Mouse (Mus musculus): ENCODE results near the gene Klrg1.

DNA sequence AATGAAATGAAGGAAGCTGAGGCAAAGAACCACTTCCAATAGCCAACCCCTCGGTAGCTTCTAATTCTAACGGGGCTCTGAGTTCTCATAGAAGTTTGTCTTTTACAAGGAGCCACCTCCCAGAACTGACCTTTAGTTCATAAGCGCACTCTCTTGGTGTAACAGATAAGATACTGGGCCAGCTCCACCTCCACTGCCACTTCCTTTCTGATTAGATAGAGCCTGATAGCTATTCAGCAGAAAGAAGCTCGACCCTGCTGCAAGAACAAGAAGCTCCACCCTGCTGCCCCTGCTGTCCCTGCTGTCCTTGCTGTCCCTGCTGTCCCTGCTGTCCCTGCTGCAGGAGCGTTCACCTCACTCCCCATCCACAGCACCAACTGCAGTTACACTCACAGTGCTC lies 8.1 kb downstream of the Klrg1 start:
- TF ChIP-seq POLR2A (IDR thresholded peaks at IDR 0.05; ENCODE audit: low read depth, low read length) (no peak), CTCF (conservative IDR thresholded peaks at IDR 0.05; ENCODE audit: insufficient read depth, insufficient read length, low read depth, low read length) (no peak)
